Mouse (Mus musculus) induced T-regulatory cell, adult 2 months (primary cell): ENCODE results near the gene Paxip1.

ENCODE experiments used
- DNase-seq: peaks from one replicate; pipeline ENCODE4 v3.0.0-alpha.2; 2012; ENCODE audit warnings: low read depth

Paxip1 gene

GRCm38 (mm10) chr5:27791303-27792172 is at the start of gene Paxip1:
TSS of gene Paxip1 (minus strand) at chr5:27791691.
- peak; percentile 98 for DNase-seq

GRCm38 (mm10) chr5:27838061-27838460 is 46.6 kb upstream of the Paxip1 start:
- no peak for DNase-seq

GRCm38 (mm10) chr5:27835096-27835495 is 43.6 kb upstream of the Paxip1 start:
- no peak for DNase-seq

- DNase-seq: no peak
Measured at GRCm38 (mm10) chr5:27827971-27828370, 36.5 kb upstream of the Paxip1 start.

- no peak for DNase-seq
Measured at GRCm38 (mm10) chr5:27821161-27821560, 29.7 kb upstream of the Paxip1 start.

GRCm38 (mm10) chr5:27818840-27819672 is 27.6 kb upstream of the Paxip1 start:
- no peak for DNase-seq

GRCm38 (mm10) chr5:27814282-27814681 is 22.8 kb upstream of the Paxip1 start:
- no peak for DNase-seq

- DNase-seq: peak; percentile 90
Measured at GRCm38 (mm10) chr5:27793923-27794322, 2.4 kb upstream of the Paxip1 start.

- peak; percentile 61 for DNase-seq
Measured at GRCm38 (mm10) chr5:27792531-27793205, 1.2 kb upstream of the Paxip1 start.

GRCm38 (mm10) chr5:27792173-27792470 is 631 bp upstream of the Paxip1 start:
- no peak for DNase-seq

GRCm38 (mm10) chr5:27790910-27791288 is 592 bp downstream of the Paxip1 start:
- no peak for DNase-seq

- DNase-seq: peak; percentile 42
Measured at GRCm38 (mm10) chr5:27790086-27790909, 1.2 kb downstream of the Paxip1 start.

- DNase-seq: no peak
Measured at GRCm38 (mm10) chr5:27789586-27789985, 1.9 kb downstream of the Paxip1 start.

- DNase-seq: no peak
Measured at GRCm38 (mm10) chr5:27783381-27783780, 8.1 kb downstream of the Paxip1 start.

GRCm38 (mm10) chr5:27767948-27768347 is 23.5 kb downstream of the Paxip1 start:
- DNase-seq: no peak

- no peak for DNase-seq
Measured at GRCm38 (mm10) chr5:27765780-27766179, 25.7 kb downstream of the Paxip1 start.

GRCm38 (mm10) chr5:27744944-27745343 is 46.5 kb downstream of the Paxip1 start:
- no peak for DNase-seq

GRCm38 (mm10) chr5:27739216-27739615 is 52.3 kb downstream of the Paxip1 start:
- DNase-seq: no peak

- DNase-seq: peak; percentile 50
Measured at GRCm38 (mm10) chr5:27737168-27737567, 54.3 kb downstream of the Paxip1 start.

GRCm38 (mm10) chr5:27732288-27732868 is 59.1 kb downstream of the Paxip1 start:
- DNase-seq: no peak

GRCm38 (mm10) chr5:27731392-27731791 is 60.1 kb downstream of the Paxip1 start:
- DNase-seq: no peak
